Mouse (Mus musculus) embryonic facial prominence, embryonic 14.5 days (tissue): ENCODE results near the gene Med29. TPM values are rescaled to one million over a fixed set of nuclear protein-coding genes. Genes with fewer than 3 reads are reported as not detected.

Experiments used
- ATAC-seq: fragments of 200-750 bp; cut with Nextera tagmentation; 2 replicates; pipeline ENCODE4 v1.8.0; 2017; ENCODE audit warnings: low read depth, moderate number of reproducible peaks, moderate TSS enrichment
- DNase-seq: peaks from one replicate; pipeline ENCODE4 v3.0.0-alpha.2; 2015; ENCODE audit warnings: low spot score
- H3K27ac ChIP-seq: fragments of 300-500 bp; sonication (generic); replicated peaks from 2 replicates; pipeline ENCODE4 v1.5.1; 2014; ENCODE audit warnings: low read depth, mild to moderate bottlenecking, low read length, moderate library complexity
- H3K27me3 ChIP-seq: fragments of 300-500 bp; sonication (generic); replicated peaks from 2 replicates; pipeline ENCODE4 v1.6.1; 2014; ENCODE audit warnings: low read length; ENCODE audit not compliant: control insufficient read depth, insufficient read depth
- H3K36me3 ChIP-seq: fragments of 300-500 bp; sonication (generic); 2 replicates; pipeline ENCODE4 v1.6.1; 2014; ENCODE audit warnings: low read length, mixed read lengths; ENCODE audit not compliant: control insufficient read depth, insufficient read depth
- H3K4me1 ChIP-seq: fragments of 300-500 bp; sonication (generic); 2 replicates; pipeline ENCODE4 v1.6.1; 2014; ENCODE audit warnings: antibody characterized with exemption, low read length; ENCODE audit not compliant: control insufficient read depth, insufficient read depth
- H3K4me2 ChIP-seq: fragments of 300-500 bp; sonication (generic); 2 replicates; pipeline ENCODE4 v1.6.1; 2014; ENCODE audit warnings: low read depth, mild to moderate bottlenecking, low read length, moderate library complexity, mixed read lengths
- H3K4me3 ChIP-seq: fragments of 300-500 bp; sonication (generic); 2 replicates; pipeline ENCODE4 v1.5.1; 2014; ENCODE audit warnings: low read depth, mild to moderate bottlenecking, low read length
- H3K9ac ChIP-seq: fragments of 300-500 bp; sonication (generic); 2 replicates; pipeline ENCODE4 v1.6.1; 2014; ENCODE audit warnings: low read depth, mild to moderate bottlenecking, low read length, moderate library complexity, mixed read lengths
- H3K9me3 ChIP-seq: fragments of 300-500 bp; sonication (generic); 2 replicates; pipeline ENCODE4 v1.6.1; 2016; ENCODE audit warnings: low read length; ENCODE audit not compliant: control insufficient read depth
- WGBS: fragments of 180-500 bp; shearing (Covaris S2); extraction: QIAGEN DNeasy Blood & Tissue Kit; methylation state at CpG from one replicate; pipeline ENCODE4 v1.1.7; 2014; 5-methylcytosine and 5-hydroxymethylcytosine counted together
- polyA plus RNA-seq: library from polyadenylated mRNA; unstranded; fragments of >200 nt; fragmentation: Nextera tagmentation; extraction: Ambion mirVana; gene quantifications from 2 replicates; pipeline ENCODE4 v1.2.1, GENCODE M21; 2014

The Med29 gene
- polyA plus RNA-seq, 1 experiment from 2014 or later = 48.2 TPM

GRCm38 (mm10) chr7:28375176-28375921 lies 17.2 kb downstream of the Med29 start:
- peak; percentile 97 for DNase-seq
- Histone ChIP-seq H3K4me1 (peaks cover 40% of the 10 kb centered on the region), H3K4me3 (peak overlapping the region; percentile 41), H3K4me2 (peak overlapping the region; percentile 96), H3K9ac (peak overlapping the region; percentile 67), H3K27me3 (no peaks in the 10 kb centered on the region), H3K9me3 (no peaks in the 10 kb centered on the region), H3K36me3 (peaks cover 11% of the 10 kb centered on the region), H3K27ac (peak overlapping the region; percentile 98)
- ATAC-seq = peak; percentile 53
- WGBS = 2% methylated on average over 22 of the region's 36 CpGs

- no peak overlapping the region for H3K9ac ChIP-seq
- no peak for ATAC-seq
- H3K27me3 ChIP-seq = no peaks in the 10 kb centered on the region
- no peak for DNase-seq
- peak overlapping the region; percentile 98 for H3K27ac ChIP-seq
- H3K4me2 ChIP-seq = peak overlapping the region; percentile 96
- peaks cover 18% of the 10 kb centered on the region for H3K36me3 ChIP-seq
- WGBS = 67% methylated on average over 10 of the region's 10 CpGs
- H3K9me3 ChIP-seq = no peaks in the 10 kb centered on the region
- peak overlapping the region; percentile 41; the same call in 1 of the 2 replicates for H3K4me3 ChIP-seq
- H3K4me1 ChIP-seq = peaks cover 41% of the 10 kb centered on the region
Measured at GRCm38 (mm10) chr7:28374647-28375046, 17.9 kb downstream of the Med29 start.

- DNase-seq (no peak), ATAC-seq (no peak)
- no peak overlapping the region for H3K4me3 ChIP-seq
- H3K4me2 ChIP-seq = peak overlapping the region; percentile 94; the same call in 1 of the 2 replicates
- no peaks in the 10 kb centered on the region for H3K9me3 ChIP-seq
- peak overlapping the region; percentile 98 for H3K27ac ChIP-seq
- peaks cover 24% of the 10 kb centered on the region for H3K36me3 ChIP-seq
- H3K9ac ChIP-seq = no peak overlapping the region; the same call in 1 of the 2 replicates
- 76% methylated on average over 7 of the region's 7 CpGs for WGBS
- peaks cover 36% of the 10 kb centered on the region for H3K4me1 ChIP-seq
- H3K27me3 ChIP-seq = no peaks in the 10 kb centered on the region
Measured at GRCm38 (mm10) chr7:28373891-28374495, 18.5 kb downstream of the Med29 start.

GRCm38 (mm10) chr7:28373131-28373581 lies 19.4 kb downstream of the Med29 start:
- Histone ChIP-seq H3K27me3 (no peaks in the 10 kb centered on the region), H3K9ac (peak overlapping the region; percentile 55; the same call in 1 of the 2 replicates), H3K27ac (peak overlapping the region; percentile 98), H3K4me1 (peaks cover 34% of the 10 kb centered on the region), H3K9me3 (no peaks in the 10 kb centered on the region), H3K4me2 (peak overlapping the region; percentile 94), H3K4me3 (peak overlapping the region; percentile 76), H3K36me3 (peaks cover 32% of the 10 kb centered on the region)
- ATAC-seq (peak; percentile 11), DNase-seq (peak; percentile 95)
- under 1% methylated on average over 9 of the region's 9 CpGs for WGBS

GRCm38 (mm10) chr7:28372251-28373108 lies 20.0 kb downstream of the Med29 start, which contains the start of gene Plekhg2:
TSS of gene Plekhg2 (minus strand) at chr7:28372599.
- peak within 1 kb of the TSS; percentile 94 for H3K4me2 ChIP-seq
- H3K4me1 ChIP-seq = peaks cover 27% of the 10 kb centered on the region
- H3K36me3 ChIP-seq = peaks cover 33% of the 10 kb centered on the region
- H3K9me3 ChIP-seq = no peaks in the 10 kb centered on the region
- H3K27ac ChIP-seq = peak within 1 kb of the TSS; percentile 98
- peak; percentile 100 for DNase-seq
- H3K4me3 ChIP-seq = peak within 1 kb of the TSS; percentile 76
- H3K9ac ChIP-seq = peak within 1 kb of the TSS; percentile 85
- ATAC-seq = peak; percentile 93
- H3K27me3 ChIP-seq = no peaks in the 10 kb centered on the region
- WGBS = under 1% methylated on average over 38 of the region's 66 CpGs

GRCm38 (mm10) chr7:28371514-28371989 lies 21.0 kb downstream of the Med29 start:
- DNase-seq (peak; percentile 78), ATAC-seq (no peak)
- Histone ChIP-seq H3K4me1 (peaks cover 20% of the 10 kb centered on the region), H3K27me3 (no peaks in the 10 kb centered on the region), H3K36me3 (peaks cover 39% of the 10 kb centered on the region), H3K4me3 (peak overlapping the region; percentile 76), H3K27ac (peak overlapping the region; percentile 98), H3K9ac (peak overlapping the region; percentile 85), H3K9me3 (no peaks in the 10 kb centered on the region), H3K4me2 (peak overlapping the region; percentile 94)
- WGBS = under 1% methylated on average over 23 of the region's 43 CpGs

GRCm38 (mm10) chr7:28370977-28371513 lies 21.5 kb downstream of the Med29 start:
- ATAC-seq (no peak), DNase-seq (peak; percentile 36)
- no peaks in the 10 kb centered on the region for H3K9me3 ChIP-seq
- peaks cover 44% of the 10 kb centered on the region for H3K36me3 ChIP-seq
- H3K4me1 ChIP-seq = peaks cover 15% of the 10 kb centered on the region
- H3K9ac ChIP-seq = peak overlapping the region; percentile 85
- H3K4me3 ChIP-seq = peak overlapping the region; percentile 76
- H3K4me2 ChIP-seq = peak overlapping the region; percentile 94
- peak overlapping the region; percentile 98 for H3K27ac ChIP-seq
- WGBS = 3% methylated on average over 11 of the region's 11 CpGs
- H3K27me3 ChIP-seq = no peaks in the 10 kb centered on the region

- Histone ChIP-seq H3K4me1 (peaks cover 14% of the 10 kb centered on the region), H3K4me3 (peak overlapping the region; percentile 76), H3K9ac (peak overlapping the region; percentile 85), H3K9me3 (no peaks in the 10 kb centered on the region), H3K27me3 (no peaks in the 10 kb centered on the region), H3K36me3 (peaks cover 54% of the 10 kb centered on the region), H3K27ac (no peak overlapping the region), H3K4me2 (peak overlapping the region; percentile 94)
- WGBS = 87% methylated on average over 14 of the region's 14 CpGs
- DNase-seq (no peak), ATAC-seq (no peak)
Measured at GRCm38 (mm10) chr7:28370051-28370450, 22.5 kb downstream of the Med29 start.
